Mouse (Mus musculus) midbrain, postnatal 0 days (tissue): ENCODE data around the gene Bmx. TPM values are rescaled to one million over a fixed set of nuclear protein-coding genes. Genes with fewer than 3 reads are reported as not detected.

Experiments used
- ATAC-seq: fragments of 200-750 bp; cut with Nextera tagmentation; 2 replicates; pipeline ENCODE4 v1.8.0; 2017; ENCODE audit warnings: moderate number of reproducible peaks, mild to moderate bottlenecking, moderate TSS enrichment, moderate library complexity; ENCODE audit not compliant: low FRiP score
- DNase-seq: peaks from one replicate; pipeline ENCODE4 v3.0.0-alpha.2; 2015; ENCODE audit warnings: low spot score
- H3K27ac ChIP-seq: fragments of 300-500 bp; sonication (generic); 2 replicates; pipeline ENCODE4 v1.5.1; 2014; ENCODE audit warnings: low read depth, mild to moderate bottlenecking, low read length, mixed read lengths
- H3K27me3 ChIP-seq: fragments of 300-500 bp; sonication (generic); 2 replicates; pipeline ENCODE4 v1.6.1; 2014; ENCODE audit warnings: low read length, control low read depth, mixed read lengths; ENCODE audit not compliant: insufficient read depth
- H3K36me3 ChIP-seq: fragments of 300-500 bp; sonication (generic); 2 replicates; pipeline ENCODE4 v1.6.1; 2014; ENCODE audit warnings: low read length, control low read depth, mixed read lengths; ENCODE audit not compliant: insufficient read depth
- H3K4me1 ChIP-seq: fragments of 300-500 bp; sonication (generic); 2 replicates; pipeline ENCODE4 v1.6.1; 2014; ENCODE audit warnings: mild to moderate bottlenecking, control low read depth, antibody characterized with exemption, low read length, mixed read lengths; ENCODE audit not compliant: insufficient read depth
- H3K4me2 ChIP-seq: fragments of 300-500 bp; sonication (generic); 2 replicates; pipeline ENCODE4 v1.6.1; 2014; ENCODE audit warnings: low read depth, mild to moderate bottlenecking, low read length, mixed read lengths; ENCODE audit not compliant: poor library complexity, severe bottlenecking
- H3K4me3 ChIP-seq: fragments of 300-500 bp; sonication (generic); 2 replicates; pipeline ENCODE4 v1.5.1; 2014; ENCODE audit warnings: low read depth, mild to moderate bottlenecking, low read length, moderate library complexity
- H3K9ac ChIP-seq: fragments of 300-500 bp; sonication (generic); replicated peaks from 2 replicates; pipeline ENCODE4 v1.6.1; 2014; ENCODE audit warnings: mild to moderate bottlenecking, low read length, moderate library complexity, mixed read lengths; ENCODE audit not compliant: poor library complexity, severe bottlenecking
- H3K9me3 ChIP-seq: fragments of 300-500 bp; sonication (generic); 2 replicates; pipeline ENCODE4 v1.6.1; 2016; ENCODE audit warnings: low read length, control low read depth
- CTCF ChIP-seq: IDR thresholded peaks from 2 replicates; pipeline ENCODE4 v1.5.1; 2016; ENCODE audit warnings: antibody characterized with exemption, mild to moderate bottlenecking
- WGBS: fragments of 180-500 bp; shearing (Covaris S2); extraction: QIAGEN DNeasy Blood & Tissue Kit; methylation state at CpG from one replicate; pipeline ENCODE4 v1.1.7; 2014; 5-methylcytosine and 5-hydroxymethylcytosine counted together
- polyA plus RNA-seq: library from polyadenylated mRNA; unstranded; fragments of >200 nt; fragmentation: Nextera tagmentation; extraction: Ambion mirVana; gene quantifications from 2 replicates; pipeline ENCODE4 v1.2.1, GENCODE M21; 2015
- total RNA-seq: library from RNA; depleted of rRNA; stranded (reverse); fragments of >200 nt; gene quantifications from 2 replicates; pipeline ENCODE4 v1.2.3, GENCODE M21; 2014; rRNA removed

Gene Bmx
- total and polyA plus RNA-seq, 2 experiments from 2014 or later, result 0.48 to 0.93 TPM

DNA sequence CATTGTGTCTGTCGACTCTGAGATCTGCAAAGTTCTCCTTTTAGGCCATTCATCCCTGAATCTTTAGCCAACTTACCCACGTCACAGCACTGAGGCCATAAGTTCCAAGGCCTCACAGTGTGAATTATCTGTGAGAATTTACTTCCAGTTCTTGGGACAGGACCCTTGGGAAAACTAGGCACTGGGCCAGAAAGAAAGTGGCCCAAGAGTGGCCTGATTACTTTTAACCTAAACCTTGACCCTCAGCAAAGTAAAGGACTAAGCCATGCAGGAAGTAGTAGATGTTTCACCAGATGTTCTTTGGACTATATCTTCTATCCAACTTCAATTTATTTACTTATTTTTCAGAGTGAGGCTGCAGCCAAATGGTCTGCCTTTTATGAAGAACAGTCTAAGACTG, 105.3 kb downstream of the Bmx start:
- Histone ChIP-seq H3K9ac (no peak overlapping the region), H3K9me3 (no peaks in the 10 kb centered on the region), H3K36me3 (no peaks in the 10 kb centered on the region), H3K4me1 (no peaks in the 10 kb centered on the region), H3K27ac (no peak overlapping the region), H3K27me3 (no peaks in the 10 kb centered on the region), H3K4me3 (no peak overlapping the region), H3K4me2 (no peak overlapping the region)
- DNase-seq, result no peak
- ATAC-seq, result no peak
- no peak for TF ChIP-seq CTCF
- WGBS, result 74% methylated on average over 2 of the region's 2 CpGs

DNA sequence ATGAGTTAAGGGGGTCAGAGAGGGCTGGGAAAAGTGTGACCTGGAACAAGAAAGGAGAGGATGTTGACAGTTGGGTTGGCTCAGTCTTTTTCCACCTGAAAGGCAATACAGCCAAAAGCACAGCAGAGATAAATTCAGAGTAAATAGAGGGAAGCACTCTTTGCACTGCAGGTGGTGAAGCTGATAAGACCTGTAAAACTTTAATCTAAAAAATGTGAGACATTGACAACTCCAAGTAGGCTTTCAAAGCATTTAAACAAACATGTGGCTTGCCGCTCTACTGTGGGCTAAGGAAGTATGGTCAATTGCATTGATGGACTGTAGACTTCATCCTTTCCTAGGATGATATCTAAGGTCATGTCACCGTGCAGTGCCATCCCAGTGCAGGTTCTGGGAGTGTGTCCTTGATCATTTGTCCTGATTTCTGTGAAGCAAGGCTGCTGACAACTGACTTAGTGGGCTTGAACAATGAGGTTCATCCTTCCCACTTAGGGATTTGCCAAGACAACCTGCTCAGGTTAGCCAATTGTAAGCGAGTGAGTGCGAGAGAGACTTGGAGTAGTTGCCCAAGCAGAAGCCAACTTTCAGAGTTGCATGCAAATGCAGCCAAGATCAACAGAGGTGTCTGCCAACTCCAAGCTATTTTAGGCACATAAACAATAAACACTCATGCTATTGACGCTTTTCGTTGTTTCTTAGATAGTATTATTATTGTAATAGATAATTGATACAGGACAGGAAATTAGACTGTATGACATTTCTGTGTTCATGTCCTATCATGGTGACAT, 112.3 kb downstream of the Bmx start:
- 83% methylated on average over 6 of the region's 6 CpGs for WGBS
- DNase-seq, result no peak
- no peak overlapping the region for H3K9ac ChIP-seq
- no peaks in the 10 kb centered on the region for H3K36me3 ChIP-seq
- no peaks in the 10 kb centered on the region; the same call in 1 of the 2 replicates for H3K27me3 ChIP-seq
- H3K4me1 ChIP-seq, result no peaks in the 10 kb centered on the region
- no peak overlapping the region for H3K4me2 ChIP-seq
- no peak overlapping the region for H3K4me3 ChIP-seq
- H3K9me3 ChIP-seq, result no peaks in the 10 kb centered on the region
- H3K27ac ChIP-seq, result no peak overlapping the region
- ATAC-seq, result no peak
- TF ChIP-seq CTCF, result no peak

Other genes starting within 250 kb of the Bmx start
- 1.5 and 1.7 TPM in 2 replicates for gene Car5b, start 230.2 kb downstream of the Bmx start, total RNA-seq
- 0.76 and 0.85 TPM in 2 replicates for gene Car5b, start 230.2 kb downstream of the Bmx start, polyA plus RNA-seq
- 8.2 and 19.9 TPM in 2 replicates for gene Siah1b, start 181.7 kb downstream of the Bmx start, total RNA-seq
- gene Siah1b, start 181.7 kb downstream of the Bmx start, polyA plus RNA-seq, result 13.6 and 16.7 TPM in 2 replicates
- not detected in 2 replicates for gene Cltrn, start 169.4 kb downstream of the Bmx start, total RNA-seq
- 0.12 TPM in 1 of 2 replicates, not detected in the other for gene Cltrn, start 169.4 kb downstream of the Bmx start, polyA plus RNA-seq
- gene Ace2, start 118.9 kb downstream of the Bmx start, total RNA-seq, result 0.05 and 0.76 TPM in 2 replicates
- gene Ace2, start 118.9 kb downstream of the Bmx start, polyA plus RNA-seq, result 0.68 and 0.71 TPM in 2 replicates
- gene Pir, start 11.2 kb upstream of the Bmx start, total RNA-seq, result 0.55 and 1.1 TPM in 2 replicates
- 3.2 and 5.6 TPM in 2 replicates for gene Pir, start 11.2 kb upstream of the Bmx start, polyA plus RNA-seq
- 0.11 and 0.33 TPM in 2 replicates for gene Vegfd, start 115.2 kb upstream of the Bmx start, total RNA-seq
- 0.10 and 0.13 TPM in 2 replicates for gene Vegfd, start 115.2 kb upstream of the Bmx start, polyA plus RNA-seq
- gene Piga, start 161.6 kb upstream of the Bmx start, total RNA-seq, result 1.8 and 4.1 TPM in 2 replicates
- 1.7 and 2.0 TPM in 2 replicates for gene Piga, start 161.6 kb upstream of the Bmx start, polyA plus RNA-seq
- gene Asb11, start 178.8 kb upstream of the Bmx start, total RNA-seq, result not detected in 2 replicates
- not detected in 2 replicates for gene Asb11, start 178.8 kb upstream of the Bmx start, polyA plus RNA-seq
- gene Asb9, start 248.1 kb upstream of the Bmx start, total RNA-seq, result not detected in 2 replicates
- gene Asb9, start 248.1 kb upstream of the Bmx start, polyA plus RNA-seq, result not detected in 2 replicates